Mouse (Mus musculus) thymus, adult 2 months (tissue): ENCODE data around the gene Slc35e3. TPM values are rescaled to one million over a fixed set of nuclear protein-coding genes. Genes with fewer than 3 reads are reported as not detected.

ENCODE experiments used
- DNase-seq: peaks from one replicate; pipeline ENCODE4 v3.0.0; 2021
- H3K27ac ChIP-seq: fragments of 200-500 bp; 2 replicates; pipeline ENCODE4 v1.5.1; 2012; ENCODE audit warnings: low read length, control low read depth; ENCODE audit not compliant: control insufficient read depth, insufficient read depth
- H3K27me3 ChIP-seq: fragments of 200-500 bp; 2 replicates; pipeline ENCODE4 v1.6.1; 2012; ENCODE audit warnings: mild to moderate bottlenecking, low read length, moderate library complexity, mixed read lengths; ENCODE audit not compliant: control insufficient read depth, insufficient read depth
- H3K36me3 ChIP-seq: fragments of 200-500 bp; 2 replicates; pipeline ENCODE4 v1.6.1; 2012; ENCODE audit warnings: mild to moderate bottlenecking, low read length, moderate library complexity; ENCODE audit not compliant: control insufficient read depth, insufficient read depth
- H3K4me1 ChIP-seq: fragments of 200-500 bp; replicated peaks from 2 replicates; pipeline ENCODE4 v1.6.1; 2012; ENCODE audit warnings: low read length; ENCODE audit not compliant: control insufficient read depth, insufficient read depth
- H3K4me3 ChIP-seq: fragments of 200-500 bp; 2 replicates; pipeline ENCODE4 v1.5.1; 2012; ENCODE audit warnings: mild to moderate bottlenecking, low read length, control low read depth, moderate library complexity; ENCODE audit not compliant: control insufficient read depth, insufficient read depth
- CTCF ChIP-seq: fragments of 200-500 bp; IDR thresholded peaks from 2 replicates; pipeline ENCODE4 v1.5.1; 2012; ENCODE audit warnings: mild to moderate bottlenecking, control low read depth, low read length, moderate library complexity, borderline replicate concordance; ENCODE audit not compliant: control insufficient read depth, poor library complexity, insufficient read depth; ENCODE audit errors: extremely low read depth
- POLR2A ChIP-seq: fragments of 200-500 bp; IDR thresholded peaks from 2 replicates; pipeline ENCODE4 v1.6.1; 2012; ENCODE audit warnings: mild to moderate bottlenecking, low read length, control low read depth, moderate library complexity; ENCODE audit not compliant: control insufficient read depth, poor library complexity, insufficient read depth; ENCODE audit errors: extremely low read depth
- WGBS: fragments of 180-500 bp; shearing (Covaris S2); methylation state at CpG from one replicate; pipeline ENCODE4 v1.1.7; 2018; 5-methylcytosine and 5-hydroxymethylcytosine counted together
- polyA plus RNA-seq: library from polyadenylated mRNA; depleted of rRNA; stranded (reverse); fragments of >200 nt; gene quantifications from 2 replicates; pipeline ENCODE4 v1.2.3, GENCODE M21; 2012

The Slc35e3 gene
- polyA plus RNA-seq, 1 experiment = 13.8 TPM

DNA sequence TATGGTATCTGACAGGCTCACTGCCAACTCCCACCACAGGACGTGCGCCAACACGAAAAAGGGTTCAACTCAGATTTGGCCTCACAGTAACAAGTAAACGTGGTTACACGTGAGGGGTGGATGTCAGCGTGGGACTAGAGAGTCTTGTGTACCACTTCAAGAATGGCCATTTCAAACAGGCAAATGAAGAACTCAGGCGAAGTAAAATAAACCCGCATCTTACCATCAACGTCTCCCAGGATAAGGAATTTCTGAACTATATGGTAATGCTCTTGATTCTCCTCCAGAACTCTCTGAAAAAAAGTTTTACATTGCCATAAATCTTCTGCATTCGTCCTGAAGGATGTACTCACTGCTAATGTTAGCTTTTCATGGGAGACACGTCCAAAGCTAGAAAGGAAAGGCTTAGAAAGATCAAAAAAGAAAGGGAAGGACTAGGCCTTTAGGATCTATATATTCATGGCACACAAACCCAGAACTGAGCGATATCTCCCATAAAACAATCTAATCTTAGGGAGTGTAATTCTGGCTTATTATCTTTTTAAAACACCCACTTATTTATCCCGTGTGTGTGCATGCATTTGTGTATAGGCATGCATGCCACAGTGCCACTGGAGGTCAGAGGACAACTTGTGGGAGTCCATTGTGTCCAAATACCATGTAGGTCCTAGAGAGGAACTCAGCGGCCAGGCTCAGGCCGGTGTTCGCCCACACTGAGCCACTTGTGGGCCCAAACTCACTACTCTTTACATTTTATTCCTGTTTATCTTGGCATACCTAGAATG is 20.1 kb upstream of the Slc35e3 start:
- 94% methylated on average over 16 of the region's 16 CpGs for WGBS
- Histone ChIP-seq H3K36me3 (peaks cover 67% of the 10 kb centered on the region), H3K4me3 (no peak overlapping the region), H3K27ac (no peak overlapping the region), H3K27me3 (no peaks in the 10 kb centered on the region), H3K4me1 (no peaks in the 10 kb centered on the region)
- DNase-seq = no peak
- TF ChIP-seq POLR2A (no peak), CTCF (no peak)

DNA sequence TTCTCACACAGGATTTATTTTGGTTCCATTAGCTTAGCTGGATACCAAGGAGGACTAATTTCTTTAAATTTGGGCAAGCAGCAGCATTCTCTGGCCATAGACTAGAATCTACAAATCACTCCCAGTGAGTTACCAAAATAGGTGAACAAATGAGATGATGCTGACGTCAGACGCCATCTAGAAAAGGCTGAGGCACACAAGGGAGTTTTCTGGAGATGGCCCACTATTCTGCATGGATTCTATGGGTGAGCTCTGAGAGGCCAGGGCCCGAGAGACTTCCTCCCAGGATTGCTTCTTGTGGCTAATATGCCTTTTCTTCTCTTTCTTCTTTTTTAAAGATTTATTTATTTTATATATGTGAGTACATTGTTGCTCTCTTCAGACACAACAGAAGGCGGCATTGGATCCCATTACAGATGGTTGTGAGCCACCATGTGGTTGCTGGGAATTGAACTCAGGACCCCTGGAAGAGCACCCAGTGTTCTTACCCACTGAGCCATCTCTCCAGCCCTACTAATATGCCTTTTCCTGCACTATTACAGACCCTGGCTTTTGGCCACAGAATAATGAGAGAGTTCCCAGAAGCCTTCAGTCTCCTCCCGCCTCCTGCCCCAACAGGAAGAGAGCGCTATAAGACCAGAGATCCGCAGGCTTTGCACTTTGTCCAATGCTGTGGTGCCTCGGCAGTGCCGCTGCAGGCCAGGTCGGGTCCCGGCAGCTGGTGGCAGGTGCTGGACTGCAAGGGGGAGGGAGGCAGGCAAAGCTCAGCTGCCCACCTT is 19.1 kb upstream of the Slc35e3 start:
- Histone ChIP-seq H3K27ac (no peak overlapping the region), H3K4me1 (no peaks in the 10 kb centered on the region), H3K27me3 (no peaks in the 10 kb centered on the region), H3K4me3 (no peak overlapping the region), H3K36me3 (peaks cover 70% of the 10 kb centered on the region)
- TF ChIP-seq CTCF = no peak
- no peak for TF ChIP-seq POLR2A
- 98% methylated on average over 11 of the region's 11 CpGs for WGBS
- DNase-seq = no peak

DNA sequence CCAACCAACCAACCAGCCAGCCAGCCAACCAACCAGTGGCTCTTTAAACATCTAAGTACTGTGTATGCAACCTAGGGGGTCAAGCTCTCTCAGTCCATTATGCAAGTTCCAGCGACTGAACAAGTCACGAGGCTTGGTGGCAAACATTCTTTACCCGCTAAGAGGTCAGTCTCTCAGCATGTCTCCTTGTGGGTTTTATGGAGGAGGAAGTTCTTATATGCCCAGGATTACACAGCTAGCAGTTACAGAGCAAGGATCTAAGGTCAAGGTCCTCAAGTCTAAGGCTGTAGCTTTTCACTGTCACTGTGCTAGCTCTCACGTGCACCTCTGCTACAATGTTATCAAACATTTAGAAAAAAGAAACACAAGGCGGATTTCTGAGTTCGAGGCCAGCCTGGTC is 18.4 kb upstream of the Slc35e3 start:
- DNase-seq = no peak
- Histone ChIP-seq H3K27me3 (no peaks in the 10 kb centered on the region), H3K27ac (no peak overlapping the region), H3K36me3 (peaks cover 70% of the 10 kb centered on the region), H3K4me1 (no peaks in the 10 kb centered on the region), H3K4me3 (no peak overlapping the region)
- 95% methylated on average over 6 of the region's 6 CpGs for WGBS
- TF ChIP-seq POLR2A (no peak), CTCF (no peak)

DNA sequence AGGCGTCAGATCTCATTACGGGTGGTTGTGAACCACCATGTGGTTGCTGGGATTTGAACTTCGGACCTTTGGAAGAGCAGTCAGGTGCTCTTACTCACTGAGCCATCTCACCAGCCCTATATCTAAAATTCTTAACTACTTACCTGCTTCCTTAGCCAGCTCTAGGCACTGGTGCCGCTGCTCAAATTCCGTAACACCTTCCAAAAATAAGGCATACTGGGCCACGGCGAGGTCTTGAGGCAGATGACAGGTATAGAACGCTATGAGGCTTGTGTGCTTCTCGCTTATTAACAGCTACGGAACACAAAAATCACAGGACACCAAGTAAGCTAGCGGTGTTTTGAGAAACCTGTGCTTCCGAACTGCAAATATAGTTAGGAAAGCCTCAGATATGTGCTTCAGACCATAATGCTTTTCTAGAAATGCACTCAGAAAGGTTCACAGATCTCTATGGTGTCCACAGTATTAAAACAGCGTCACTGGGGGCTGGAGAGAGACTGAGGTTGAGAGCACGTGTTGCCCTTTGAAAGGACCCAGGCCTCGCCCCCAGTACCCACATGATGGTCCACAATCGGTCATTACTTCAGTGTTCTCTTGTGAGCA is 17.5 kb upstream of the Slc35e3 start:
- H3K36me3 ChIP-seq = peaks cover 78% of the 10 kb centered on the region
- TF ChIP-seq POLR2A (no peak), CTCF (no peak)
- no peak for DNase-seq
- no peaks in the 10 kb centered on the region for H3K27me3 ChIP-seq
- H3K4me3 ChIP-seq = no peak overlapping the region
- H3K4me1 ChIP-seq = no peaks in the 10 kb centered on the region
- WGBS = 97% methylated on average over 16 of the region's 16 CpGs
- no peak overlapping the region for H3K27ac ChIP-seq

DNA sequence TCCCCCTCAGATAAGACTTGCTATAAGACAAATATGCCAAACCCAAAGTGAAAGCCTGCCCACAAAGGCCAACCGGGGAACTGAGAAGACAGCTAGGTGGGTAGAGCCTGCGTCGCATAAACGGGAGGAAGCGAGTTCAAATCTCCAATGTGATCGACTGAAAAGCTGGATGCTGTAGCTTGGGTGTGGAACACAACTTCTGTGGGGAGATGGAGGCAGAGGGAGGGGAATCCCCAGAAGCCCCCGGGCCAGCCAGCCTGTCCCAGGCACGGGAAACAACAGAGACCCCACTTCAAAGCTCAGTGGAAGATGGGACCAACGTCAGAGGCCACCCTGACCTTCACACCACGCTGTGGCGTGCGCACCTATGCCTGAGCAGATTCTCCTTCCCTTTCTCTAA is 16.8 kb upstream of the Slc35e3 start:
- Histone ChIP-seq H3K27me3 (no peaks in the 10 kb centered on the region), H3K36me3 (peaks cover 80% of the 10 kb centered on the region), H3K27ac (no peak overlapping the region), H3K4me1 (no peaks in the 10 kb centered on the region), H3K4me3 (no peak overlapping the region)
- no peak for DNase-seq
- 95% methylated on average over 12 of the region's 12 CpGs for WGBS
- TF ChIP-seq CTCF = no peak
- TF ChIP-seq POLR2A = no peak

DNA sequence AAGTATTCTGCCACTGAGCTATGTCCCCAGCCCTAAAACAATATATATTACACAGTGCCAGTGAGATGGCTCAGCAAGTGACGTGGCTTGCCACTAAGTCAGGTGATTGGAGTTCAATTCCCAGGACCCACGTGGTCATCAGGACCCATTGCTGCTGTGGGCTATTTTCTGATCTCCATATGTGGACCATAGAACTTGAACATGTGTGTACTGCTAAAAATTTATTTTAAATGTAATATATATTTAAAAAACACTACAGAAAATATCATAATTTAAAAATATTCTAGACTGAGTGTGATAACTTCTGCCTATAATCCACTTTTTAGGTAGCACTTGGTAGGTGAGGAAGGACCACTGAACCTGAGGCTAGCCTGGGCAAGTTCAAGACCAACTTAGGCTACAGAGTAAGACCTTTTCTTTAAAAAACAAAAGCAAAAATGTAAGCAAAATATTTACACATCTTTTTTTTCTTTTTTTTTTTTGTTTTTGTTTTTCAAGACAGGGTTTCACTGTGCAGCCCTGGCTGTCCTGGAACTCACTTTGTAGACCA is 16.2 kb upstream of the Slc35e3 start:
- 100% methylated on average over 2 of the region's 2 CpGs for WGBS

More for the DNA sequence above, 16.2 kb upstream of the Slc35e3 start:
- H3K4me3 ChIP-seq = no peak overlapping the region
- no peaks in the 10 kb centered on the region for H3K27me3 ChIP-seq
- no peak for DNase-seq
- no peak overlapping the region for H3K27ac ChIP-seq
- H3K4me1 ChIP-seq = no peaks in the 10 kb centered on the region
- TF ChIP-seq POLR2A = no peak
- no peak for TF ChIP-seq CTCF
- H3K36me3 ChIP-seq = peaks cover 81% of the 10 kb centered on the region
